Mouse (Mus musculus) MEL (cell line): ENCODE data around the gene Tmem231.

Experiments
- CHD2 ChIP-seq: IDR thresholded peaks from 2 replicates; pipeline ENCODE4 v1.6.1; 2011; ENCODE audit warnings: low read length, improper control_type of control experiment
- CTCF ChIP-seq, 3 experiments: IDR thresholded peaks in 2 of 3; conservative IDR thresholded peaks in 1 of 3; 2 replicates each; pipeline ENCODE4 v1.5.1; 2011 to 2012; ENCODE audit warnings: low read length in 3 of 3, low read depth in 2 of 3, mild to moderate bottlenecking in 2 of 3, improper control_type of control experiment in 1 of 3, inconsistent platforms in 1 of 3, mixed read lengths in 1 of 3, moderate library complexity in 1 of 3; ENCODE audit not compliant: control insufficient read depth in 1 of 3, insufficient read depth in 1 of 3, poor library complexity in 1 of 3, severe bottlenecking in 1 of 3
- E2F4 ChIP-seq: IDR thresholded peaks from 2 replicates; pipeline ENCODE4 v1.6.1; 2011; ENCODE audit warnings: low read depth, low read length, improper control_type of control experiment, borderline replicate concordance
- GATA1 ChIP-seq: IDR thresholded peaks from 2 replicates; pipeline ENCODE4 v1.6.1; 2011; ENCODE audit warnings: low read depth, low read length, improper control_type of control experiment
- HCFC1 ChIP-seq: IDR thresholded peaks from 2 replicates; pipeline ENCODE4 v1.6.1; 2012; ENCODE audit warnings: low read depth, mild to moderate bottlenecking, inconsistent platforms, low read length, improper control_type of control experiment, moderate library complexity
- MEF2A ChIP-seq: IDR thresholded peaks from 2 replicates; pipeline ENCODE4 v1.6.1; 2014; ENCODE audit warnings: low read depth, mild to moderate bottlenecking, inconsistent platforms, low read length, improper control_type of control experiment; ENCODE audit not compliant: poor library complexity, insufficient replicate concordance, severe bottlenecking; ENCODE audit errors: extremely low read depth
- POLR2A ChIP-seq, 2 experiments: IDR thresholded peaks; 2 replicates each; pipeline ENCODE4 v1.6.1; 2011 to 2012; ENCODE audit warnings: low read length in 2 of 2, mild to moderate bottlenecking in 2 of 2, control low read depth in 1 of 2, improper control_type of control experiment in 1 of 2, low read depth in 1 of 2, moderate library complexity in 1 of 2; ENCODE audit not compliant: control insufficient read depth in 1 of 2, insufficient read depth in 1 of 2, poor library complexity in 1 of 2
- TAL1 ChIP-seq: IDR thresholded peaks from 2 replicates; pipeline ENCODE4 v1.6.1; 2012; ENCODE audit warnings: mild to moderate bottlenecking, inconsistent platforms, low read length, moderate library complexity, mixed read lengths
- ZC3H11A ChIP-seq: IDR thresholded peaks from 2 replicates; pipeline ENCODE4 v1.6.1; 2012; ENCODE audit warnings: low read depth, mild to moderate bottlenecking, inconsistent platforms, low read length, improper control_type of control experiment
- ZMIZ1 ChIP-seq: IDR thresholded peaks from 2 replicates; pipeline ENCODE4 v1.6.1; 2012; ENCODE audit warnings: low read depth, mild to moderate bottlenecking, inconsistent platforms, low read length, improper control_type of control experiment, moderate library complexity

GRCm38 (mm10) chr8:111887479-111887878, 46.2 kb downstream of the Tmem231 start:
- peak; percentile 71 for TF ChIP-seq TAL1
- TF ChIP-seq ZC3H11A: no peak
- no peak for TF ChIP-seq POLR2A (IDR thresholded peaks at IDR 0.05; ENCODE audit: control insufficient read depth in 1 of 2, insufficient read depth in 1 of 2, low read depth in 1 of 2, low read length in 2 of 2, poor library complexity in 1 of 2)
- no peak for TF ChIP-seq HCFC1
- no peak for TF ChIP-seq CHD2
- TF ChIP-seq GATA1: peak; percentile 75
- no peak for TF ChIP-seq E2F4
- no peak for TF ChIP-seq ZMIZ1
- no peak for TF ChIP-seq CTCF (IDR thresholded peaks at IDR 0.05 in 2 of 3, conservative IDR thresholded peaks at IDR 0.05 in 1 of 3; ENCODE audit: control insufficient read depth in 1 of 3, insufficient read depth in 1 of 3, low read depth in 2 of 3, low read length in 3 of 3, poor library complexity in 1 of 3, severe bottlenecking in 1 of 3)
- no peak for TF ChIP-seq MEF2A
